Mouse (Mus musculus) kidney, adult 2 months (tissue): ENCODE data around the gene Aldh3b3.

Experiments
- CTCF ChIP-seq: fragments of 200-500 bp; conservative IDR thresholded peaks from 2 replicates; pipeline ENCODE4 v1.5.1; 2011; ENCODE audit warnings: low read depth, mild to moderate bottlenecking, control low read depth, low read length, moderate library complexity, mixed read lengths; ENCODE audit not compliant: insufficient read depth, insufficient read length
- POLR2A ChIP-seq: fragments of 200-500 bp; IDR thresholded peaks from one replicate; pipeline ENCODE4 v1.6.1; 2011; ENCODE audit warnings: low read depth, low read length, control low read depth

GRCm38 (mm10) chr19:4000119-4000900, 41.9 kb downstream of the Aldh3b3 start, which contains the start of the genes Nudt8 and Gm49405:
- peak; percentile 84 for TF ChIP-seq POLR2A
- TF ChIP-seq CTCF: peak; percentile 82
